Mouse (Mus musculus) small intestine, adult 2 months (tissue): ENCODE data around the gene Hoxd8. TPM values are rescaled to one million over a fixed set of nuclear protein-coding genes. Genes with fewer than 3 reads are reported as not detected.

Source experiments
- H3K27ac ChIP-seq: fragments of 200-500 bp; 2 replicates; pipeline ENCODE4 v1.5.1; 2012; ENCODE audit warnings: low read depth, low read length, control low read depth, inconsistent platforms; ENCODE audit not compliant: insufficient read depth
- H3K27me3 ChIP-seq: fragments of 200-500 bp; 2 replicates; pipeline ENCODE4 v1.6.1; 2012; ENCODE audit warnings: mild to moderate bottlenecking, moderate library complexity, low read length, inconsistent platforms; ENCODE audit not compliant: control insufficient read depth, insufficient read depth
- H3K36me3 ChIP-seq: fragments of 200-500 bp; 2 replicates; pipeline ENCODE4 v1.6.1; 2012; ENCODE audit warnings: mild to moderate bottlenecking, low read length, control low read depth, inconsistent platforms; ENCODE audit not compliant: control insufficient read depth, insufficient read depth
- H3K4me1 ChIP-seq: fragments of 200-500 bp; 2 replicates; pipeline ENCODE4 v1.6.1; 2012; ENCODE audit warnings: low read length, inconsistent platforms, mixed read lengths; ENCODE audit not compliant: control insufficient read depth, insufficient read depth, insufficient read length
- H3K4me3 ChIP-seq: fragments of 200-500 bp; 2 replicates; pipeline ENCODE4 v1.5.1; 2012; ENCODE audit warnings: low read depth, mild to moderate bottlenecking, control low read depth, inconsistent platforms, low read length, moderate library complexity
- CTCF ChIP-seq: fragments of 200-500 bp; IDR thresholded peaks from 2 replicates; pipeline ENCODE4 v1.5.1; 2012; ENCODE audit warnings: low read depth, mild to moderate bottlenecking, control low read depth, inconsistent platforms, low read length, moderate library complexity, mixed read lengths; ENCODE audit not compliant: insufficient replicate concordance, insufficient read length; ENCODE audit errors: extremely low read depth
- POLR2A ChIP-seq: fragments of 200-500 bp; IDR thresholded peaks from 2 replicates; pipeline ENCODE4 v1.6.1; 2012; ENCODE audit warnings: low read depth, mild to moderate bottlenecking, control low read depth, inconsistent platforms, low read length, moderate library complexity
- WGBS: fragments of 180-500 bp; shearing (Covaris S2); methylation state at CpG from one replicate; pipeline ENCODE4 v1.1.7; 2018; 5-methylcytosine and 5-hydroxymethylcytosine counted together
- polyA plus RNA-seq: library from polyadenylated mRNA; depleted of rRNA; stranded (reverse); fragments of >200 nt; gene quantifications from 2 replicates; pipeline ENCODE4 v1.2.3, GENCODE M21; 2012

The Hoxd8 gene
- polyA plus RNA-seq, 1 experiment: 3.1 TPM

GRCm38 (mm10) chr2:74739476-74739800, 35.0 kb downstream of the Hoxd8 start:
- Histone ChIP-seq H3K4me3 (no peak overlapping the region), H3K36me3 (no peaks in the 10 kb centered on the region), H3K27ac (no peak overlapping the region), H3K4me1 (no peaks in the 10 kb centered on the region; the same call in 1 of the 2 replicates), H3K27me3 (peaks cover 59% of the 10 kb centered on the region)
- WGBS: 36% methylated on average over 2 of the region's 2 CpGs
- TF ChIP-seq CTCF: no peak
- TF ChIP-seq POLR2A: no peak

- Histone ChIP-seq H3K4me3 (no peak overlapping the region), H3K36me3 (no peaks in the 10 kb centered on the region), H3K27me3 (peaks cover 55% of the 10 kb centered on the region), H3K27ac (no peak overlapping the region), H3K4me1 (no peaks in the 10 kb centered on the region; the same call in 1 of the 2 replicates)
- 24% methylated on average over 14 of the region's 14 CpGs for whole genome bisulfite sequencing
- no peak for TF ChIP-seq CTCF
These were observed 35.5 kb downstream of the Hoxd8 start for GRCm38 (mm10) chr2:74739869-74740268.

GRCm38 (mm10) chr2:74740311-74741091, 36.1 kb downstream of the Hoxd8 start:
- no peak overlapping the region for H3K4me3 ChIP-seq
- H3K36me3 ChIP-seq: no peaks in the 10 kb centered on the region
- peaks cover 53% of the 10 kb centered on the region for H3K27me3 ChIP-seq
- no peak overlapping the region for H3K27ac ChIP-seq
- 12% methylated on average over 43 of the region's 43 CpGs for WGBS
- no peaks in the 10 kb centered on the region; the same call in 1 of the 2 replicates for H3K4me1 ChIP-seq
- TF ChIP-seq POLR2A (no peak), CTCF (no peak)

DNA sequence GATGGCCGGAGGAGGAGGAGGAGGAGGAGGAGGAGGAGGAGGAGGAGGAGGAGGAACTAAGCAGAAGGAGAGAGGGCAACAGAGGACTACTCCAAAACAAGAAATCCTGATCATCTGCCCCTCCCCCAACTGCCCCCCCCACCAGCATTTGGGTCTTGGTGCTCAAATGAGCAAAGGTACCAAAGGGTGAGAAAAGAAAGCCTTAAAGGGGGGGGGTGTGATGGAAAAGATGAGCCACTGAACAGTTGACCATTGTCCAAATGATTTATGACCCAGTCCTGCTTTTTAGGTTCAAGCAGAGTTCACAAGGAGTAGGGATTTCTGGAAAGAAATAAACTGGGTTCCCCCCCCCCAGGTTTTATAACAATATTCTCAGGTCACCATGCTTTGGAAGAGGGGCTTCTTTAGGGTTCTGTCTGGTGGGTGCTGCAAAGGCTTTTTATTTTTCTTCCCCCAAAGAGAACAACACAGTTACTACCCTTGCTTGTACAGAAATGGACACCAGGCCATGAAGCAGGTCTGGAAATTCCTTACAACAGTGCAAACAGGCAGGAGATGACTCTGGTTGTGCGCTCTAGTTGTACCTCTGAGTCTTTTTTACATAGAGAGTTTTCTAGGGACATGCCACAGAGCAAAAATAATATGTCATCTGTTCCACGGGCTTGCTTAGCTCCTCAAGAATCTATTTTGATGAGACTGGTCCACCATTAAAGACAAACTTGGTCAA, 37.0 kb downstream of the Hoxd8 start:
- Histone ChIP-seq H3K36me3 (no peaks in the 10 kb centered on the region), H3K27me3 (peaks cover 54% of the 10 kb centered on the region), H3K4me1 (no peaks in the 10 kb centered on the region; the same call in 1 of the 2 replicates), H3K27ac (no peak overlapping the region), H3K4me3 (no peak overlapping the region)
- WGBS: 56% methylated on average over 2 of the region's 3 CpGs
- TF ChIP-seq POLR2A: no peak
- no peak for TF ChIP-seq CTCF

GRCm38 (mm10) chr2:74741979-74742277, 37.5 kb downstream of the Hoxd8 start:
- TF ChIP-seq CTCF (no peak), POLR2A (no peak)
- Histone ChIP-seq H3K27ac (no peak overlapping the region), H3K36me3 (no peaks in the 10 kb centered on the region), H3K4me1 (no peaks in the 10 kb centered on the region; the same call in 1 of the 2 replicates), H3K27me3 (peaks cover 58% of the 10 kb centered on the region), H3K4me3 (no peak overlapping the region)

- Histone ChIP-seq H3K27ac (no peak overlapping the region), H3K27me3 (peaks cover 56% of the 10 kb centered on the region), H3K36me3 (no peaks in the 10 kb centered on the region), H3K4me3 (no peak overlapping the region), H3K4me1 (peaks cover 3% of the 10 kb centered on the region; the same call in 1 of the 2 replicates)
- 25% methylated on average over 6 of the region's 6 CpGs for WGBS
- TF ChIP-seq CTCF (no peak), POLR2A (no peak)
These were observed 41.3 kb downstream of the Hoxd8 start for GRCm38 (mm10) chr2:74745540-74746297.
